Mouse (Mus musculus) forebrain, embryonic 10.5 days (tissue): Measurements from ENCODE around the gene Lrp6. TPM values are rescaled to one million over a fixed set of nuclear protein-coding genes. Genes with fewer than 3 reads are reported as not detected.
A peak's percentile ranks its signal among the peaks of the same experiment; 100 is the strongest.

ENCODE experiments used
- DNase-seq: peaks from one replicate; pipeline ENCODE4 v3.0.0-alpha.2; 2017; ENCODE audit warnings: low spot score; ENCODE audit errors: extremely low spot score
- H3K27ac ChIP-seq: fragments of 300-500 bp; sonication (generic); 2 replicates; pipeline ENCODE4 v1.5.1; 2016; ENCODE audit warnings: mild to moderate bottlenecking
- H3K27me3 ChIP-seq: fragments of 300-500 bp; sonication (generic); 2 replicates; pipeline ENCODE4 v1.6.1; 2016; ENCODE audit warnings: mild to moderate bottlenecking; ENCODE audit not compliant: poor library complexity, severe bottlenecking
- H3K36me3 ChIP-seq: fragments of 300-500 bp; sonication (generic); replicated peaks from 2 replicates; pipeline ENCODE4 v1.6.1; 2016; ENCODE audit warnings: mild to moderate bottlenecking, moderate library complexity
- H3K4me1 ChIP-seq: fragments of 300-500 bp; sonication (generic); 2 replicates; pipeline ENCODE4 v1.6.1; 2016
- H3K4me3 ChIP-seq: fragments of 300-500 bp; sonication (generic); 2 replicates; pipeline ENCODE4 v1.5.1; 2016; ENCODE audit warnings: mild to moderate bottlenecking, moderate library complexity
- H3K9me3 ChIP-seq: fragments of 300-500 bp; sonication (generic); 2 replicates; pipeline ENCODE4 v1.6.1; 2016; ENCODE audit warnings: mild to moderate bottlenecking, moderate library complexity
- WGBS: fragments of 180-500 bp; shearing (Covaris S2); methylation state at CpG from one replicate; pipeline ENCODE4 v1.1.7; 2016; 5-methylcytosine and 5-hydroxymethylcytosine counted together
- polyA plus RNA-seq: library from polyadenylated mRNA; unstranded; fragments of >200 nt; fragmentation: Nextera tagmentation; extraction: Ambion mirVana; gene quantifications from 2 replicates; pipeline ENCODE4 v1.2.1, GENCODE M21; 2016

Lrp6 gene
- polyA plus RNA-seq, 1 experiment from 2014 or later: 25.4 TPM

GRCm38 (mm10) chr6:134597651-134598229 is 31.0 kb upstream of the Lrp6 start:
- Histone ChIP-seq H3K36me3 (no peaks in the 10 kb centered on the region), H3K27ac (no peak overlapping the region), H3K4me1 (peaks cover 11% of the 10 kb centered on the region), H3K4me3 (no peak overlapping the region), H3K9me3 (no peaks in the 10 kb centered on the region), H3K27me3 (no peaks in the 10 kb centered on the region)
- DNase-seq: no peak
- WGBS: 92% methylated on average over 6 of the region's 6 CpGs

GRCm38 (mm10) chr6:134594569-134595442 is 28.0 kb upstream of the Lrp6 start:
- no peak for DNase-seq

GRCm38 (mm10) chr6:134591614-134592013 is 24.8 kb upstream of the Lrp6 start:
- H3K4me3 ChIP-seq: no peak overlapping the region
- no peaks in the 10 kb centered on the region for H3K9me3 ChIP-seq
- 86% methylated on average over 2 of the region's 2 CpGs for WGBS
- no peaks in the 10 kb centered on the region for H3K27me3 ChIP-seq
- no peak overlapping the region for H3K27ac ChIP-seq
- no peaks in the 10 kb centered on the region for H3K36me3 ChIP-seq
- no peak for DNase-seq
- H3K4me1 ChIP-seq: no peaks in the 10 kb centered on the region

More at GRCm38 (mm10) chr6:134594569-134595442, 28.0 kb upstream of the Lrp6 start:
- Histone ChIP-seq H3K27me3 (no peaks in the 10 kb centered on the region), H3K4me1 (no peaks in the 10 kb centered on the region), H3K9me3 (no peaks in the 10 kb centered on the region), H3K27ac (no peak overlapping the region), H3K4me3 (no peak overlapping the region), H3K36me3 (no peaks in the 10 kb centered on the region)
- 83% methylated on average over 20 of the region's 21 CpGs for WGBS

- H3K9me3 ChIP-seq: 0 out of 2 replicates have a peak, but pooled peaks cover 4% of the 10 kb centered on the region
- H3K27me3 ChIP-seq: no peaks in the 10 kb centered on the region
- H3K27ac ChIP-seq: no peak overlapping the region
- 85% methylated on average over 5 of the region's 5 CpGs for WGBS
- H3K36me3 ChIP-seq: no peaks in the 10 kb centered on the region
- H3K4me1 ChIP-seq: no peaks in the 10 kb centered on the region
- no peak for DNase-seq
- no peak overlapping the region for H3K4me3 ChIP-seq
Measured at GRCm38 (mm10) chr6:134586241-134586640, 19.5 kb upstream of the Lrp6 start.

- Histone ChIP-seq H3K36me3 (no peaks in the 10 kb centered on the region), H3K27me3 (no peaks in the 10 kb centered on the region), H3K4me1 (no peaks in the 10 kb centered on the region), H3K27ac (no peak overlapping the region), H3K4me3 (no peak overlapping the region), H3K9me3 (0 out of 2 replicates have a peak, but pooled peaks cover 4% of the 10 kb centered on the region)
- WGBS: 100% methylated on average over 2 of the region's 2 CpGs
- DNase-seq: no peak
Measured at GRCm38 (mm10) chr6:134584616-134585015, 17.9 kb upstream of the Lrp6 start.

- 0 out of 2 replicates have a peak, but pooled peaks cover 4% of the 10 kb centered on the region for H3K9me3 ChIP-seq
- H3K27me3 ChIP-seq: no peaks in the 10 kb centered on the region
- WGBS: 81% methylated on average over 5 of the region's 5 CpGs
- H3K4me3 ChIP-seq: no peak overlapping the region
- no peaks in the 10 kb centered on the region for H3K36me3 ChIP-seq
- H3K27ac ChIP-seq: no peak overlapping the region
- no peaks in the 10 kb centered on the region for H3K4me1 ChIP-seq
- no peak for DNase-seq
Measured at GRCm38 (mm10) chr6:134582110-134582509, 15.3 kb upstream of the Lrp6 start.

GRCm38 (mm10) chr6:134579506-134579905 is 12.7 kb upstream of the Lrp6 start:
- DNase-seq: no peak
- no peaks in the 10 kb centered on the region for H3K36me3 ChIP-seq
- no peaks in the 10 kb centered on the region for H3K4me1 ChIP-seq
- no peaks in the 10 kb centered on the region for H3K9me3 ChIP-seq
- WGBS: 94% methylated on average over 4 of the region's 4 CpGs
- H3K27me3 ChIP-seq: no peaks in the 10 kb centered on the region
- H3K4me3 ChIP-seq: no peak overlapping the region
- H3K27ac ChIP-seq: no peak overlapping the region

GRCm38 (mm10) chr6:134578039-134578438 is 11.3 kb upstream of the Lrp6 start:
- H3K27me3 ChIP-seq: no peaks in the 10 kb centered on the region
- H3K27ac ChIP-seq: no peak overlapping the region
- 70% methylated on average over 6 of the region's 6 CpGs for whole genome bisulfite sequencing
- H3K36me3 ChIP-seq: no peaks in the 10 kb centered on the region
- H3K4me1 ChIP-seq: no peaks in the 10 kb centered on the region
- DNase-seq: no peak
- no peak overlapping the region for H3K4me3 ChIP-seq
- H3K9me3 ChIP-seq: no peaks in the 10 kb centered on the region

GRCm38 (mm10) chr6:134575288-134575741 is 8.6 kb upstream of the Lrp6 start:
- H3K27ac ChIP-seq: no peak overlapping the region
- H3K4me1 ChIP-seq: no peaks in the 10 kb centered on the region
- DNase-seq: no peak
- no peak overlapping the region for H3K4me3 ChIP-seq
- no peaks in the 10 kb centered on the region for H3K36me3 ChIP-seq
- no peaks in the 10 kb centered on the region for H3K27me3 ChIP-seq
- peaks cover 7% of the 10 kb centered on the region for H3K9me3 ChIP-seq
- 89% methylated on average over 3 of the region's 3 CpGs for WGBS

- no peak for DNase-seq
- 77% methylated on average over 5 of the region's 5 CpGs for WGBS
- H3K4me3 ChIP-seq: no peak overlapping the region
Measured at GRCm38 (mm10) chr6:134567986-134568556, 1.3 kb upstream of the Lrp6 start.

GRCm38 (mm10) chr6:134566248-134566817 is 432 bp downstream of the Lrp6 start:
- H3K36me3 ChIP-seq: peaks cover 4% of the 10 kb centered on the region
- peak overlapping the region; percentile 100 for H3K27ac ChIP-seq
- peaks cover 38% of the 10 kb centered on the region for H3K4me1 ChIP-seq
- no peaks in the 10 kb centered on the region for H3K27me3 ChIP-seq
- peak; percentile 60 for DNase-seq
- 0% methylated on average over 51 of the region's 64 CpGs for WGBS
- peak overlapping the region; percentile 96 for H3K4me3 ChIP-seq
- H3K9me3 ChIP-seq: peaks cover under 1% of the 10 kb centered on the region; the same call in 1 of the 2 replicates

More at GRCm38 (mm10) chr6:134567986-134568556, 1.3 kb upstream of the Lrp6 start:
- H3K36me3 ChIP-seq: no peaks in the 10 kb centered on the region
- peaks cover 38% of the 10 kb centered on the region for H3K4me1 ChIP-seq
- H3K27ac ChIP-seq: no peak overlapping the region
- peaks cover 7% of the 10 kb centered on the region for H3K9me3 ChIP-seq
- no peaks in the 10 kb centered on the region for H3K27me3 ChIP-seq

- Histone ChIP-seq H3K27me3 (no peaks in the 10 kb centered on the region), H3K4me1 (peaks cover 38% of the 10 kb centered on the region), H3K4me3 (peak overlapping the region; percentile 96), H3K36me3 (peaks cover 4% of the 10 kb centered on the region), H3K9me3 (no peaks in the 10 kb centered on the region), H3K27ac (peak overlapping the region; percentile 100)
- WGBS: 3% methylated on average over 19 of the region's 19 CpGs
- no peak for DNase-seq
Measured at GRCm38 (mm10) chr6:134565606-134566247, 1.0 kb downstream of the Lrp6 start.
